In genomic region chr12:104247553-104248002, GRCm38 (mm10) we compare ENCODE assay signal across 10 mouse cellular contexts. TPM values are rescaled to one million over a fixed set of nuclear protein-coding genes. Genes with fewer than 3 reads are reported as not detected.
DNase-seq lines count a peak whose midpoint lies in the region; ATAC-seq and TF ChIP-seq lines count a peak whose summit lies in the region.
"Had no signal": no experiment of that assay in that cellular context is flagged by ENCODE, and none has a peak within 500 bp of the region (broad histone marks: within the 10 kb centered on the region; RNA-seq: fewer than 3 reads in every experiment).

No protein-coding gene starts in this region.

- no peak overlapping the region for H3K4me2 ChIP-seq in forebrain, postnatal 0 days (ENCODE audit: low read depth)

- no peaks in the 10 kb centered on the region for H3K36me3 ChIP-seq in forebrain, postnatal 0 days (ENCODE audit: insufficient read depth)
- no peaks in the 10 kb centered on the region for H3K36me3 ChIP-seq in forebrain, embryonic 10.5 days (replicated peaks)
- no peaks in the 10 kb centered on the region for H3K36me3 ChIP-seq in midbrain, embryonic 10.5 days

- no peak overlapping the region for H3K9ac ChIP-seq in forebrain, postnatal 0 days

- TF ChIP-seq POLR2A in cerebellum, adult 2 months (IDR thresholded peaks at IDR 0.05; ENCODE audit: borderline replicate concordance, insufficient read depth, low read length): no peak

- H3K27ac ChIP-seq in forebrain, postnatal 0 days (ENCODE audit: low read depth, low read length): no peak overlapping the region
- no peak overlapping the region for H3K27ac ChIP-seq in forebrain, embryonic 10.5 days
- H3K27ac ChIP-seq in midbrain, embryonic 10.5 days (replicated peaks): peak overlapping the region; percentile 55; the same call in 1 of the 2 replicates
- H3K27ac ChIP-seq in cerebellum, adult 2 months (ENCODE audit: insufficient read depth, low read length): no peak overlapping the region

- H3K4me3 ChIP-seq in forebrain, postnatal 0 days (ENCODE audit: low read depth, low read length): no peak overlapping the region
- H3K4me3 ChIP-seq in forebrain, embryonic 10.5 days: no peak overlapping the region
- H3K4me3 ChIP-seq in midbrain, embryonic 10.5 days: no peak overlapping the region
- no peak overlapping the region for H3K4me3 ChIP-seq in cerebellum, adult 2 months (replicated peaks; ENCODE audit: insufficient read depth, low read depth, low read length)

- DNase-seq in forebrain, postnatal 0 days: no peak
- no peak for DNase-seq in forebrain, embryonic 10.5 days (ENCODE audit: extremely low spot score, low spot score)
- DNase-seq in 3T3-L1 (ENCODE audit: low read depth, low spot score): peak; percentile 69
- DNase-seq in embryo, embryonic 11 days: peak; percentile 34
- DNase-seq in midbrain, embryonic 10.5 days (ENCODE audit: low spot score): no peak
- no peak for DNase-seq in spleen, postnatal 14 days (ENCODE audit: low spot score in 2 of 2)
- no peak for DNase-seq in cerebellum, adult 2 months
- DNase-seq in frontal cortex, postnatal 36 days (ENCODE audit: low spot score in 2 of 2): no peak
- DNase-seq: adrenal gland, postnatal 14 days had no signal

- no peaks in the 10 kb centered on the region for H3K4me1 ChIP-seq in forebrain, postnatal 0 days (ENCODE audit: insufficient read depth)
- H3K4me1 ChIP-seq in forebrain, embryonic 10.5 days: peaks cover 8% of the 10 kb centered on the region; the same call in 1 of the 2 replicates
- H3K4me1 ChIP-seq in midbrain, embryonic 10.5 days: peaks cover 15% of the 10 kb centered on the region
- H3K4me1 ChIP-seq in cerebellum, adult 2 months (ENCODE audit: control insufficient read depth, insufficient read depth, low read length): no peaks in the 10 kb centered on the region

- no peaks in the 10 kb centered on the region for H3K9me3 ChIP-seq in forebrain, postnatal 0 days (ENCODE audit: low read length)
- no peaks in the 10 kb centered on the region for H3K9me3 ChIP-seq in forebrain, embryonic 10.5 days
- H3K9me3 ChIP-seq in midbrain, embryonic 10.5 days (replicated peaks): no peaks in the 10 kb centered on the region

- peak; percentile 51; the same call in 1 of the 2 replicates for ATAC-seq in forebrain, postnatal 0 days

- no peak for TF ChIP-seq CTCF in forebrain, postnatal 0 days (IDR thresholded peaks at IDR 0.05; ENCODE audit: low read depth)
- TF ChIP-seq CTCF in cerebellum, adult 2 months (IDR thresholded peaks at IDR 0.05; ENCODE audit: borderline replicate concordance, insufficient read depth, low read depth, low read length): no peak

- no peaks in the 10 kb centered on the region for H3K27me3 ChIP-seq in forebrain, postnatal 0 days (ENCODE audit: insufficient read depth, low read length)
- H3K27me3 ChIP-seq in forebrain, embryonic 10.5 days (ENCODE audit: poor library complexity, severe bottlenecking): no peaks in the 10 kb centered on the region
- no peaks in the 10 kb centered on the region for H3K27me3 ChIP-seq in midbrain, embryonic 10.5 days (ENCODE audit: low read depth, poor library complexity, severe bottlenecking)
- no peaks in the 10 kb centered on the region for H3K27me3 ChIP-seq in cerebellum, adult 2 months (ENCODE audit: control insufficient read depth, insufficient read depth, low read length)

RNA-seq across cellular contexts. Expression of gene Serpina3g, which starts 11.5 kb away (rescaled TPM):
- 0.15 and 0.43 TPM in 2 replicates for total RNA-seq in forebrain, postnatal 0 days (2014; rRNA removed)
- 0.47 and 0.48 TPM in 2 replicates for polyA plus RNA-seq in forebrain, postnatal 0 days (2015; fragmentation: Nextera tagmentation; extraction: Ambion mirVana)
- polyA plus RNA-seq in forebrain, embryonic 10.5 days (2016; fragmentation: Nextera tagmentation; extraction: Ambion mirVana): 0.11 TPM in 1 of 2 replicates, not detected in the other
- polyA plus RNA-seq in midbrain, embryonic 10.5 days (2016; fragmentation: Nextera tagmentation; extraction: Ambion mirVana): 0.25 TPM in 1 of 2 replicates, not detected in the other
- 2.2 and 2.9 TPM in 2 replicates for polyA plus RNA-seq in cerebellum, adult 2 months (2012; rRNA removed)

RNA-seq across cellular contexts. Expression of gene Serpina3i, which starts 15.3 kb away (rescaled TPM):
- 0.10 TPM in 1 of 2 replicates, not detected in the other for total RNA-seq in forebrain, postnatal 0 days (2014; rRNA removed)
- not detected in 2 replicates for polyA plus RNA-seq in forebrain, postnatal 0 days (2015; fragmentation: Nextera tagmentation; extraction: Ambion mirVana)
- polyA plus RNA-seq in forebrain, embryonic 10.5 days (2016; fragmentation: Nextera tagmentation; extraction: Ambion mirVana): not detected in 2 replicates
- not detected in 2 replicates for polyA plus RNA-seq in midbrain, embryonic 10.5 days (2016; fragmentation: Nextera tagmentation; extraction: Ambion mirVana)
- 0.05 TPM in 1 of 2 replicates, not detected in the other for polyA plus RNA-seq in cerebellum, adult 2 months (2012; rRNA removed)

RNA-seq across cellular contexts. Expression of gene Serpina3f, which starts 33.2 kb away (rescaled TPM):
- 0.23 TPM in 1 of 2 replicates, not detected in the other for total RNA-seq in forebrain, postnatal 0 days (2014; rRNA removed)
- 0.09 and 0.12 TPM in 2 replicates for polyA plus RNA-seq in forebrain, postnatal 0 days (2015; fragmentation: Nextera tagmentation; extraction: Ambion mirVana)
- polyA plus RNA-seq in forebrain, embryonic 10.5 days (2016; fragmentation: Nextera tagmentation; extraction: Ambion mirVana): 0.11 and 0.32 TPM in 2 replicates
- 0.27 and 0.30 TPM in 2 replicates for polyA plus RNA-seq in midbrain, embryonic 10.5 days (2016; fragmentation: Nextera tagmentation; extraction: Ambion mirVana)
- polyA plus RNA-seq in cerebellum, adult 2 months (2012; rRNA removed): 0.11 TPM in 1 of 2 replicates, not detected in the other
- total RNA-seq: layer of hippocampus, postnatal 14 days had no signal

Comparison
In these comparisons a context has a peak if more than half of its experiments do, and no peak if none do; other contexts are left out.
1. DNase-seq: peak in 3T3-L1 (single experiment) and embryo, embryonic 11 days (single experiment); none in forebrain, postnatal 0 days (single experiment), forebrain, embryonic 10.5 days (single experiment), midbrain, embryonic 10.5 days (single experiment), spleen, postnatal 14 days (0 of 2), cerebellum, adult 2 months (0 of 2) and frontal cortex, postnatal 36 days (0 of 2).